Mouse (Mus musculus) lung, adult 2 months (tissue): ENCODE results near the gene Kat5.

Experiments
- CTCF ChIP-seq: fragments of 200-500 bp; IDR thresholded peaks from 2 replicates; pipeline ENCODE4 v1.5.1; 2011; ENCODE audit warnings: mild to moderate bottlenecking, low read length, control low read depth; ENCODE audit not compliant: insufficient read depth
- POLR2A ChIP-seq: fragments of 200-500 bp; IDR thresholded peaks from 2 replicates; pipeline ENCODE4 v1.6.1; 2011; ENCODE audit warnings: low read depth, mild to moderate bottlenecking, control low read depth, low read length, borderline replicate concordance; ENCODE audit errors: extremely low read depth

DNA sequence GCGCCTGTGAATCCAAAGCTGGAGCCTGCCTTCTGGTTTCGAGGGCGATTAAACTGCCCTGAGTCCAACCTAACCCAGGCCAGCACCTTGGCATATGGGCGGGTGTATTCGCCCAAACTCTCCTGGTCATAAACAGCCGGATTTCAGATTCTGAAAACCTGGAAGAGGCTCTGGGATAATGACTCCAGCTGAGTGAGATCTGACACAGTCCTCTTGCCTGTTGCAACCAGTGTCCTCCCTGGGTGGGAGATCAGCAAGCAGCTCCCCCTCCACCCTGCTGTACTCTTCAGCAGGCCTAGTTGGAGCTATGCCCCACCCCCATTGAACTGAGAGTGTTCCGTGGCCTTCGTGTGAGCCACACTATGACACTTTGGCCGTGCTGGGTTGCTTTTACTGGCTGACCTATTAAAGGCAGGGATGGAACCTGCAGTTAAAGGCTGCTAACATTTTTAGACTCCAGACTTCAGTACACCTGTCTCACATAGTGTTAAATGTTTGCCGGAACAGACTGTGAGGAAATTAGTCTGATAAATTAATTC, 48.7 kb downstream of the Kat5 start:
- TF ChIP-seq CTCF = no peak
- no peak for TF ChIP-seq POLR2A
